Mouse (Mus musculus) liver (tissue): Measurements from ENCODE around the gene Kiss1.
A peak's percentile ranks its signal among the peaks of the same experiment; 100 is the strongest.
"Not testable (repeated sequence)": the region's sequence is repeated elsewhere in the genome, so short reads cannot be mapped to it uniquely, and the experiment has no call there.

Experiments used
- DNase-seq: peaks from one replicate; pipeline ENCODE4 v3.0.0-alpha.2; 2020; ENCODE audit warnings: mixed read lengths

Kiss1 gene

GRCm38 (mm10) chr1:133323333-133323732, 1.7 kb downstream of the Kiss1 start:
- DNase-seq = no peak

- DNase-seq = no peak
Observed at GRCm38 (mm10) chr1:133325951-133326350, 4.3 kb downstream of the Kiss1 start.

- DNase-seq = no peak
Observed at GRCm38 (mm10) chr1:133327094-133327493, 5.4 kb downstream of the Kiss1 start.

- no peak for DNase-seq
Observed at GRCm38 (mm10) chr1:133328299-133328795, 6.7 kb downstream of the Kiss1 start.

- DNase-seq = peak; percentile 11
Observed at GRCm38 (mm10) chr1:133328896-133329637, 7.4 kb downstream of the Kiss1 start.

GRCm38 (mm10) chr1:133329638-133329964, 7.9 kb downstream of the Kiss1 start:
- no peak for DNase-seq

- no peak for DNase-seq
Observed at GRCm38 (mm10) chr1:133331142-133331541, 9.5 kb downstream of the Kiss1 start.

GRCm38 (mm10) chr1:133332656-133333430, 11.2 kb downstream of the Kiss1 start:
- DNase-seq = no peak

- DNase-seq = no peak
Observed at GRCm38 (mm10) chr1:133333937-133334336, 12.3 kb downstream of the Kiss1 start.

GRCm38 (mm10) chr1:133340403-133340802, 18.7 kb downstream of the Kiss1 start:
- not testable (repeated sequence) for DNase-seq

- no peak for DNase-seq
Observed at GRCm38 (mm10) chr1:133344357-133344756, 22.7 kb downstream of the Kiss1 start.

GRCm38 (mm10) chr1:133346531-133346930, 24.9 kb downstream of the Kiss1 start:
- no peak for DNase-seq

GRCm38 (mm10) chr1:133347226-133347625, 25.6 kb downstream of the Kiss1 start:
- no peak for DNase-seq

- DNase-seq = no peak
Observed at GRCm38 (mm10) chr1:133347693-133348520, 26.2 kb downstream of the Kiss1 start.

GRCm38 (mm10) chr1:133350210-133350609, 28.5 kb downstream of the Kiss1 start, which contains the start of gene Ren1:
Ren1 (plus strand) TSS chr1:133350510.
- no peak for DNase-seq

GRCm38 (mm10) chr1:133351762-133352161, 30.1 kb downstream of the Kiss1 start:
- no peak for DNase-seq

GRCm38 (mm10) chr1:133353371-133353809, 31.7 kb downstream of the Kiss1 start:
- peak; percentile 58 for DNase-seq

GRCm38 (mm10) chr1:133355469-133355868, 33.8 kb downstream of the Kiss1 start:
- DNase-seq = no peak

GRCm38 (mm10) chr1:133355912-133356311, 34.2 kb downstream of the Kiss1 start:
- DNase-seq = no peak

- no peak for DNase-seq
Observed at GRCm38 (mm10) chr1:133356330-133356729, 34.7 kb downstream of the Kiss1 start.

- DNase-seq = no peak
Observed at GRCm38 (mm10) chr1:133361006-133361405, 39.3 kb downstream of the Kiss1 start.

- no peak for DNase-seq
Observed at GRCm38 (mm10) chr1:133362103-133362502, 40.4 kb downstream of the Kiss1 start.
